Mouse (Mus musculus) adrenal gland, adult 2 months (tissue): ENCODE data around the gene Bri3bp. TPM values are rescaled to one million over a fixed set of nuclear protein-coding genes. Genes with fewer than 3 reads are reported as not detected.
"Not testable (repeated sequence)": the region's sequence is repeated elsewhere in the genome, so short reads cannot be mapped to it uniquely, and the experiment has no call there.

ENCODE experiments used
- DNase-seq: peaks from one replicate; pipeline ENCODE4 v3.0.0; 2021
- polyA plus RNA-seq: library from polyadenylated mRNA; depleted of rRNA; stranded (reverse); fragments of >200 nt; gene quantifications from 2 replicates; pipeline ENCODE4 v1.2.3, GENCODE M21; 2012
- total RNA-seq, 2 experiments: library from RNA; stranded (reverse); gene quantifications; 2 replicates each; pipeline ENCODE4 v1.2.3; 2021

Gene Bri3bp
- total and polyA plus RNA-seq, 3 experiments: 22.1 to 28.7 (median 25.3) TPM

- peak; percentile 90 for DNase-seq
These were observed 32.5 kb upstream of the Bri3bp start for GRCm38 (mm10) chr5:125408842-125409241.

GRCm38 (mm10) chr5:125409348-125410090 lies 31.8 kb upstream of the Bri3bp start:
- peak; percentile 71 for DNase-seq

GRCm38 (mm10) chr5:125411972-125412530 lies 29.3 kb upstream of the Bri3bp start:
- DNase-seq: peak; percentile 76

- not testable (repeated sequence) for DNase-seq
These were observed 28.8 kb upstream of the Bri3bp start for GRCm38 (mm10) chr5:125412536-125412935.

- no peak for DNase-seq
These were observed 27.6 kb upstream of the Bri3bp start for GRCm38 (mm10) chr5:125413763-125414162.

- no peak for DNase-seq
These were observed 25.2 kb upstream of the Bri3bp start for GRCm38 (mm10) chr5:125416183-125416582.

- no peak for DNase-seq
These were observed 22.7 kb upstream of the Bri3bp start for GRCm38 (mm10) chr5:125418636-125419035.

- DNase-seq: no peak
These were observed 22.2 kb upstream of the Bri3bp start for GRCm38 (mm10) chr5:125419124-125419523.

- DNase-seq: no peak
These were observed 15.6 kb upstream of the Bri3bp start for GRCm38 (mm10) chr5:125425698-125426276.

- peak; percentile 75 for DNase-seq
These were observed 15.0 kb upstream of the Bri3bp start for GRCm38 (mm10) chr5:125426343-125426742.

- DNase-seq: not testable (repeated sequence)
These were observed 9.0 kb upstream of the Bri3bp start for GRCm38 (mm10) chr5:125432324-125432723.

GRCm38 (mm10) chr5:125433793-125434337 lies 7.5 kb upstream of the Bri3bp start, which contains the start of gene Dhx37:
Gene Dhx37 (minus strand): TSS chr5:125434121.
- peak; percentile 95 for DNase-seq

GRCm38 (mm10) chr5:125434347-125434746 lies 7.0 kb upstream of the Bri3bp start:
- DNase-seq: not testable (repeated sequence)

- DNase-seq: no peak
These were observed 660 bp upstream of the Bri3bp start for GRCm38 (mm10) chr5:125440583-125441233.

GRCm38 (mm10) chr5:125442136-125442995 lies 998 bp downstream of the Bri3bp start:
- DNase-seq: no peak

- no peak for DNase-seq
These were observed 2.0 kb downstream of the Bri3bp start for GRCm38 (mm10) chr5:125443335-125443734.

- no peak for DNase-seq
These were observed 2.5 kb downstream of the Bri3bp start for GRCm38 (mm10) chr5:125443915-125444314.

- DNase-seq: no peak
These were observed 3.2 kb downstream of the Bri3bp start for GRCm38 (mm10) chr5:125444554-125444953.

GRCm38 (mm10) chr5:125446344-125446743 lies 5.0 kb downstream of the Bri3bp start:
- DNase-seq: no peak

- DNase-seq: peak; percentile 56
These were observed 6.7 kb downstream of the Bri3bp start for GRCm38 (mm10) chr5:125448026-125448425.

GRCm38 (mm10) chr5:125448631-125449030 lies 7.3 kb downstream of the Bri3bp start:
- DNase-seq: no peak
